Mouse (Mus musculus) limb, embryonic 12.5 days (tissue): ENCODE measurements around the gene 4933427D14Rik. TPM values are rescaled to one million over a fixed set of nuclear protein-coding genes. Genes with fewer than 3 reads are reported as not detected.

Experiments
- ATAC-seq: fragments of 200-750 bp; cut with Nextera tagmentation; 2 replicates; pipeline ENCODE4 v1.8.0; 2017; ENCODE audit warnings: low read depth, moderate TSS enrichment; ENCODE audit not compliant: insufficient number of reproducible peaks, insufficient read depth, low FRiP score, low TSS enrichment
- H3K27ac ChIP-seq: fragments of 300-500 bp; sonication (generic); 2 replicates; pipeline ENCODE4 v1.5.1; 2016; ENCODE audit warnings: mild to moderate bottlenecking, moderate library complexity
- H3K27me3 ChIP-seq: fragments of 300-500 bp; sonication (generic); 2 replicates; pipeline ENCODE4 v1.6.1; 2016; ENCODE audit warnings: mild to moderate bottlenecking, moderate library complexity
- H3K36me3 ChIP-seq: fragments of 300-500 bp; sonication (generic); 2 replicates; pipeline ENCODE4 v1.6.1; 2016; ENCODE audit warnings: mild to moderate bottlenecking, moderate library complexity
- H3K4me1 ChIP-seq: fragments of 300-500 bp; sonication (generic); replicated peaks from 2 replicates; pipeline ENCODE4 v1.6.1; 2016
- H3K4me2 ChIP-seq: fragments of 300-500 bp; sonication (generic); 2 replicates; pipeline ENCODE4 v1.6.1; 2016; ENCODE audit warnings: mild to moderate bottlenecking, moderate library complexity
- H3K4me3 ChIP-seq: fragments of 300-500 bp; sonication (generic); replicated peaks from 2 replicates; pipeline ENCODE4 v1.5.1; 2016; ENCODE audit warnings: mild to moderate bottlenecking
- H3K9ac ChIP-seq: fragments of 300-500 bp; sonication (generic); replicated peaks from 2 replicates; pipeline ENCODE4 v1.6.1; 2016; ENCODE audit warnings: mild to moderate bottlenecking, moderate library complexity
- H3K9me3 ChIP-seq: fragments of 300-500 bp; sonication (generic); 2 replicates; pipeline ENCODE4 v1.6.1; 2016; ENCODE audit warnings: mild to moderate bottlenecking, moderate library complexity
- WGBS: fragments of 180-500 bp; shearing (Covaris S2); methylation state at CpG from one replicate; pipeline ENCODE4 v1.1.7; 2016; 5-methylcytosine and 5-hydroxymethylcytosine counted together
- polyA plus RNA-seq: library from polyadenylated mRNA; unstranded; fragments of >200 nt; fragmentation: Nextera tagmentation; extraction: Ambion mirVana; gene quantifications from 2 replicates; pipeline ENCODE4 v1.2.1, GENCODE M21; 2016

The 4933427D14Rik gene
- polyA plus RNA-seq, 1 experiment from 2014 or later, result 21.5 TPM

- WGBS, result 77% methylated on average over 5 of the region's 5 CpGs
- H3K4me3 ChIP-seq, result no peak overlapping the region
- ATAC-seq, result no peak
- H3K9me3 ChIP-seq, result no peaks in the 10 kb centered on the region
- H3K27me3 ChIP-seq, result peaks cover 17% of the 10 kb centered on the region
- no peaks in the 10 kb centered on the region for H3K36me3 ChIP-seq
- no peak overlapping the region for H3K27ac ChIP-seq
- H3K4me1 ChIP-seq, result peaks cover 14% of the 10 kb centered on the region
- no peak overlapping the region for H3K4me2 ChIP-seq
- H3K9ac ChIP-seq, result no peak overlapping the region
These were observed 79.6 kb downstream of the 4933427D14Rik start for GRCm38 (mm10) chr11:72127450-72128189.

GRCm38 (mm10) chr11:72125781-72126180, 81.5 kb downstream of the 4933427D14Rik start:
- WGBS, result 57% methylated on average over 3 of the region's 3 CpGs
- Histone ChIP-seq H3K9me3 (no peaks in the 10 kb centered on the region), H3K4me2 (no peak overlapping the region), H3K4me1 (peaks cover 9% of the 10 kb centered on the region), H3K27ac (no peak overlapping the region), H3K4me3 (no peak overlapping the region), H3K9ac (no peak overlapping the region), H3K27me3 (peaks cover 2% of the 10 kb centered on the region; the same call in 1 of the 2 replicates), H3K36me3 (no peaks in the 10 kb centered on the region)
- no peak for ATAC-seq

- Histone ChIP-seq H3K4me2 (no peak overlapping the region), H3K4me3 (no peak overlapping the region), H3K27me3 (no peaks in the 10 kb centered on the region), H3K27ac (no peak overlapping the region), H3K9ac (no peak overlapping the region), H3K4me1 (no peaks in the 10 kb centered on the region), H3K9me3 (no peaks in the 10 kb centered on the region), H3K36me3 (no peaks in the 10 kb centered on the region)
- no peak for ATAC-seq
- 83% methylated on average over 4 of the region's 4 CpGs for WGBS
These were observed 83.7 kb downstream of the 4933427D14Rik start for GRCm38 (mm10) chr11:72123531-72123930.

GRCm38 (mm10) chr11:72120354-72120753, 86.9 kb downstream of the 4933427D14Rik start:
- no peak overlapping the region for H3K4me3 ChIP-seq
- no peaks in the 10 kb centered on the region for H3K9me3 ChIP-seq
- H3K27me3 ChIP-seq, result no peaks in the 10 kb centered on the region; the same call in 1 of the 2 replicates
- no peak overlapping the region for H3K9ac ChIP-seq
- WGBS, result 89% methylated on average over 6 of the region's 6 CpGs
- H3K27ac ChIP-seq, result no peak overlapping the region
- H3K4me2 ChIP-seq, result no peak overlapping the region
- ATAC-seq, result no peak
- no peaks in the 10 kb centered on the region for H3K36me3 ChIP-seq
- H3K4me1 ChIP-seq, result no peaks in the 10 kb centered on the region

GRCm38 (mm10) chr11:72118630-72119029, 88.6 kb downstream of the 4933427D14Rik start:
- 84% methylated on average over 3 of the region's 3 CpGs for WGBS
- H3K9me3 ChIP-seq, result no peaks in the 10 kb centered on the region
- no peaks in the 10 kb centered on the region for H3K36me3 ChIP-seq
- H3K4me3 ChIP-seq, result no peak overlapping the region
- H3K27ac ChIP-seq, result no peak overlapping the region
- no peak overlapping the region for H3K9ac ChIP-seq
- H3K4me1 ChIP-seq, result no peaks in the 10 kb centered on the region
- ATAC-seq, result no peak
- H3K27me3 ChIP-seq, result no peaks in the 10 kb centered on the region; the same call in 1 of the 2 replicates
- H3K4me2 ChIP-seq, result no peak overlapping the region

GRCm38 (mm10) chr11:72113296-72113695, 94.0 kb downstream of the 4933427D14Rik start:
- no peaks in the 10 kb centered on the region for H3K4me1 ChIP-seq
- no peak for ATAC-seq

GRCm38 (mm10) chr11:72110726-72111125, 96.5 kb downstream of the 4933427D14Rik start:
- H3K4me3 ChIP-seq, result no peak overlapping the region

More at GRCm38 (mm10) chr11:72113296-72113695, 94.0 kb downstream of the 4933427D14Rik start:
- Histone ChIP-seq H3K4me2 (no peak overlapping the region), H3K27ac (no peak overlapping the region), H3K9ac (no peak overlapping the region), H3K4me3 (no peak overlapping the region), H3K36me3 (no peaks in the 10 kb centered on the region), H3K9me3 (no peaks in the 10 kb centered on the region), H3K27me3 (no peaks in the 10 kb centered on the region; the same call in 1 of the 2 replicates)
- WGBS, result 52% methylated on average over 4 of the region's 4 CpGs

GRCm38 (mm10) chr11:72104223-72104622, 103.0 kb downstream of the 4933427D14Rik start:
- Histone ChIP-seq H3K4me3 (no peak overlapping the region), H3K27me3 (no peaks in the 10 kb centered on the region), H3K36me3 (no peaks in the 10 kb centered on the region), H3K9ac (no peak overlapping the region), H3K9me3 (0 out of 2 replicates have a peak, but pooled peaks cover 3% of the 10 kb centered on the region), H3K4me1 (no peaks in the 10 kb centered on the region), H3K27ac (no peak overlapping the region), H3K4me2 (no peak overlapping the region)
- no peak for ATAC-seq
- 69% methylated on average over 8 of the region's 8 CpGs for WGBS

More at GRCm38 (mm10) chr11:72110726-72111125, 96.5 kb downstream of the 4933427D14Rik start:
- Histone ChIP-seq H3K4me2 (no peak overlapping the region), H3K36me3 (no peaks in the 10 kb centered on the region), H3K27me3 (no peaks in the 10 kb centered on the region), H3K27ac (no peak overlapping the region), H3K9ac (no peak overlapping the region), H3K4me1 (no peaks in the 10 kb centered on the region), H3K9me3 (0 out of 2 replicates have a peak, but pooled peaks cover 3% of the 10 kb centered on the region)
- ATAC-seq, result no peak
- 47% methylated on average over 3 of the region's 3 CpGs for WGBS

Other genes starting within 250 kb of the 4933427D14Rik start
- 0.31 and 0.32 TPM in 2 replicates for gene Aipl1, start 169.9 kb downstream of the 4933427D14Rik start, polyA plus RNA-seq
- 133 and 138 TPM in 2 replicates for gene Pimreg, start 165.4 kb downstream of the 4933427D14Rik start, polyA plus RNA-seq
- 0.13 and 0.18 TPM in 2 replicates for gene Pitpnm3, start 71.7 kb downstream of the 4933427D14Rik start, polyA plus RNA-seq
- gene Gm43951, start 619 bp downstream of the 4933427D14Rik start, polyA plus RNA-seq, result 0.81 and 1.1 TPM in 2 replicates
- gene Txndc17, start 88 bp upstream of the 4933427D14Rik start, polyA plus RNA-seq, result 200 and 201 TPM in 2 replicates
- 48.2 and 48.8 TPM in 2 replicates for gene Med31, start 8.1 kb upstream of the 4933427D14Rik start, polyA plus RNA-seq
- 0.27 TPM in 1 of 2 replicates, not detected in the other for gene Slc13a5, start 59.8 kb upstream of the 4933427D14Rik start, polyA plus RNA-seq
- 1.6 and 1.9 TPM in 2 replicates for gene Xaf1, start 94.2 kb upstream of the 4933427D14Rik start, polyA plus RNA-seq
- gene Fbxo39, start 107.0 kb upstream of the 4933427D14Rik start, polyA plus RNA-seq, result not detected in 2 replicates
- 4.7 and 6.0 TPM in 2 replicates for gene Tekt1, start 155.0 kb upstream of the 4933427D14Rik start, polyA plus RNA-seq
- gene Smtnl2, start 204.3 kb upstream of the 4933427D14Rik start, polyA plus RNA-seq, result 25.7 and 29.0 TPM in 2 replicates
- gene Ggt6, start 228.1 kb upstream of the 4933427D14Rik start, polyA plus RNA-seq, result 0.15 and 0.36 TPM in 2 replicates
- gene Mybbp1a, start 233.9 kb upstream of the 4933427D14Rik start, polyA plus RNA-seq, result 173 and 176 TPM in 2 replicates